Mouse (Mus musculus) spleen, adult 2 months (tissue): ENCODE measurements around the gene Pigs. TPM values are rescaled to one million over a fixed set of nuclear protein-coding genes. Genes with fewer than 3 reads are reported as not detected.

Experiments used
- DNase-seq, 2 experiments: peaks; one replicate each; pipeline versions ENCODE4 v3.0.0 to v3.0.0-alpha.2; 2012 to 2021; ENCODE audit warnings: low spot score in 2 of 2, low read depth in 1 of 2
- H3K27ac ChIP-seq: fragments of 200-500 bp; 2 replicates; pipeline ENCODE4 v1.5.1; 2012; ENCODE audit warnings: low read length, inconsistent platforms; ENCODE audit not compliant: insufficient read depth
- H3K27me3 ChIP-seq: fragments of 200-500 bp; 2 replicates; pipeline ENCODE4 v1.6.1; 2012; ENCODE audit warnings: mild to moderate bottlenecking, moderate library complexity, low read length, inconsistent platforms; ENCODE audit not compliant: control insufficient read depth, insufficient read depth
- H3K36me3 ChIP-seq: fragments of 200-500 bp; 2 replicates; pipeline ENCODE4 v1.6.1; 2012; ENCODE audit warnings: mild to moderate bottlenecking, low read length, inconsistent platforms; ENCODE audit not compliant: control insufficient read depth, insufficient read depth
- H3K4me1 ChIP-seq: fragments of 200-500 bp; 2 replicates; pipeline ENCODE4 v1.6.1; 2011; ENCODE audit warnings: inconsistent platforms; ENCODE audit not compliant: control insufficient read depth, insufficient read depth, insufficient read length
- H3K4me3 ChIP-seq: fragments of 200-500 bp; 2 replicates; pipeline ENCODE4 v1.5.1; 2011; ENCODE audit warnings: mild to moderate bottlenecking, inconsistent platforms; ENCODE audit not compliant: insufficient read depth, insufficient read length; ENCODE audit errors: extremely low read depth
- CTCF ChIP-seq: fragments of 200-500 bp; IDR thresholded peaks from 2 replicates; pipeline ENCODE4 v1.5.1; 2011; ENCODE audit warnings: mild to moderate bottlenecking, inconsistent platforms; ENCODE audit not compliant: insufficient read depth, insufficient read length, insufficient replicate concordance; ENCODE audit errors: extremely low read depth
- POLR2A ChIP-seq: fragments of 200-500 bp; IDR thresholded peaks from 2 replicates; pipeline ENCODE4 v1.6.1; 2011; ENCODE audit warnings: low read depth, low read length, inconsistent platforms
- WGBS: fragments of 180-500 bp; shearing (Covaris S2); methylation state at CpG from one replicate; pipeline ENCODE4 v1.1.7; 2018; 5-methylcytosine and 5-hydroxymethylcytosine counted together
- polyA plus RNA-seq: library from polyadenylated mRNA; depleted of rRNA; stranded (reverse); fragments of >200 nt; gene quantifications from 2 replicates; pipeline ENCODE4 v1.2.3, GENCODE M21; 2012; rRNA removed

Pigs gene
- 66.7 and 81.9 TPM in 2 replicates for polyA plus RNA-seq

GRCm38 (mm10) chr11:78327634-78328511 is at the start of gene Pigs:
Gene Pigs, plus strand, starts transcription at chr11:78328415.
- 10% methylated on average over 37 of the region's 37 CpGs for WGBS
- no peaks in the 10 kb centered on the region; the same call in 1 of the 2 replicates for H3K36me3 ChIP-seq
- H3K27me3 ChIP-seq: no peaks in the 10 kb centered on the region
- H3K4me1 ChIP-seq: peaks cover 6% of the 10 kb centered on the region; the same call in 1 of the 2 replicates
- DNase-seq: peak; percentile 83 to 97
- TF ChIP-seq POLR2A: peak; percentile 52
- no peak for TF ChIP-seq CTCF
- peak within 1 kb of the TSS; percentile 53 for H3K27ac ChIP-seq
- peak within 1 kb of the TSS; percentile 75 for H3K4me3 ChIP-seq

- no peak overlapping the region for H3K4me3 ChIP-seq
- no peak for TF ChIP-seq CTCF
- TF ChIP-seq POLR2A: no peak
These were observed 49.4 kb upstream of the Pigs start for GRCm38 (mm10) chr11:78278853-78279252.

GRCm38 (mm10) chr11:78279586-78279985 is 48.6 kb upstream of the Pigs start:
- Histone ChIP-seq H3K27ac (no peak overlapping the region), H3K27me3 (no peaks in the 10 kb centered on the region), H3K36me3 (peaks cover 58% of the 10 kb centered on the region), H3K4me1 (no peaks in the 10 kb centered on the region; the same call in 1 of the 2 replicates), H3K4me3 (no peak overlapping the region)
- 96% methylated on average over 4 of the region's 4 CpGs for WGBS
- no peak for DNase-seq
- TF ChIP-seq CTCF (no peak), POLR2A (no peak)

More at GRCm38 (mm10) chr11:78278853-78279252, 49.4 kb upstream of the Pigs start:
- H3K4me1 ChIP-seq: no peaks in the 10 kb centered on the region; the same call in 1 of the 2 replicates
- H3K27ac ChIP-seq: no peak overlapping the region
- 87% methylated on average over 7 of the region's 7 CpGs for WGBS
- H3K27me3 ChIP-seq: no peaks in the 10 kb centered on the region
- DNase-seq: no peak
- H3K36me3 ChIP-seq: peaks cover 57% of the 10 kb centered on the region

- Histone ChIP-seq H3K4me3 (no peak overlapping the region), H3K27ac (no peak overlapping the region), H3K27me3 (no peaks in the 10 kb centered on the region), H3K36me3 (peaks cover 51% of the 10 kb centered on the region), H3K4me1 (no peaks in the 10 kb centered on the region)
- no peak for DNase-seq
- TF ChIP-seq POLR2A (no peak), CTCF (no peak)
- 94% methylated on average over 7 of the region's 7 CpGs for WGBS
These were observed 39.0 kb upstream of the Pigs start for GRCm38 (mm10) chr11:78289146-78289763.

- DNase-seq: no peak
- Histone ChIP-seq H3K27ac (no peak within 1 kb of the TSS), H3K36me3 (peaks cover 40% of the 10 kb centered on the region), H3K4me3 (no peak within 1 kb of the TSS), H3K4me1 (no peaks in the 10 kb centered on the region), H3K27me3 (no peaks in the 10 kb centered on the region)
- TF ChIP-seq POLR2A (no peak), CTCF (no peak)
- 96% methylated on average over 4 of the region's 4 CpGs for WGBS
These were observed 37.6 kb upstream of the Pigs start, which contains the start of gene BC030499 for GRCm38 (mm10) chr11:78290654-78291053. Gene BC030499, plus strand, starts transcription at chr11:78290841.

GRCm38 (mm10) chr11:78294585-78294984 is 33.6 kb upstream of the Pigs start:
- no peak for DNase-seq
- no peaks in the 10 kb centered on the region for H3K27me3 ChIP-seq
- 93% methylated on average over 6 of the region's 6 CpGs for WGBS
- TF ChIP-seq POLR2A (no peak), CTCF (no peak)
- H3K4me1 ChIP-seq: no peaks in the 10 kb centered on the region
- no peak overlapping the region for H3K27ac ChIP-seq
- H3K4me3 ChIP-seq: no peak overlapping the region
- H3K36me3 ChIP-seq: peaks cover 13% of the 10 kb centered on the region
